Mouse (Mus musculus) CH12.LX (cell line): ENCODE data around the gene Optc. TPM values are rescaled to one million over a fixed set of nuclear protein-coding genes. Genes with fewer than 3 reads are reported as not detected.

ENCODE experiments used
- DNase-seq: peaks from one replicate; pipeline ENCODE4 v3.0.0-alpha.2; 2013; ENCODE audit errors: extremely low read depth
- H3K27ac ChIP-seq: 2 replicates; pipeline ENCODE4 v1.5.1; 2012; ENCODE audit warnings: low read depth, mild to moderate bottlenecking, control low read depth, moderate library complexity; ENCODE audit not compliant: insufficient read depth
- H3K27me3 ChIP-seq: replicated peaks from 2 replicates; pipeline ENCODE3; 2012; ENCODE audit warnings: inconsistent platforms
- H3K36me3 ChIP-seq, 2 experiments: replicated peaks in 1 of 2; 2 replicates each; pipeline versions ENCODE3 to v1.6.1; 2012; ENCODE audit warnings: inconsistent platforms in 1 of 2, low read length in 1 of 2, mild to moderate bottlenecking in 1 of 2, mixed read lengths in 1 of 2, moderate library complexity in 1 of 2; ENCODE audit not compliant: control insufficient read depth in 1 of 2, insufficient read depth in 1 of 2
- H3K4me1 ChIP-seq, 2 experiments: 2 replicates each; pipeline ENCODE4 v1.6.1; 2012; ENCODE audit warnings: inconsistent platforms in 1 of 2, moderate library complexity in 1 of 2; ENCODE audit not compliant: insufficient read depth in 2 of 2, control insufficient read depth in 1 of 2
- H3K4me2 ChIP-seq: 2 replicates; pipeline ENCODE4 v1.6.1; 2012; ENCODE audit warnings: low read depth, mild to moderate bottlenecking, control low read depth; ENCODE audit not compliant: poor library complexity, insufficient read depth, severe bottlenecking
- H3K4me3 ChIP-seq, 3 experiments: fragments of 150-350 bp in 1 of 3; sonication (generic) in 1 of 3; replicated peaks in 1 of 3; 2 replicates each; pipeline versions ENCODE3 to v1.5.1; 2011 to 2012; ENCODE audit warnings: low read depth in 2 of 3, low read length in 2 of 3, mild to moderate bottlenecking in 2 of 3, moderate library complexity in 2 of 3, control low read depth in 1 of 3, improper control_type of control experiment in 1 of 3, inconsistent platforms in 1 of 3, mixed read lengths in 1 of 3; ENCODE audit not compliant: poor library complexity in 1 of 3
- H3K79me2 ChIP-seq: replicated peaks from 2 replicates; pipeline ENCODE4 v1.6.1; 2012; ENCODE audit warnings: mild to moderate bottlenecking, moderate library complexity; ENCODE audit not compliant: control insufficient read depth, poor library complexity, insufficient read depth, severe bottlenecking; ENCODE audit errors: extremely low read depth
- H3K9ac ChIP-seq: 2 replicates; pipeline ENCODE4 v1.6.1; 2012; ENCODE audit warnings: low read depth, mild to moderate bottlenecking, control low read depth, moderate library complexity; ENCODE audit not compliant: insufficient read depth
- H3K9me3 ChIP-seq: replicated peaks from 2 replicates; pipeline ENCODE3; 2012; ENCODE audit warnings: low read length, inconsistent platforms, mixed read lengths
- BHLHE40 ChIP-seq: IDR thresholded peaks from 2 replicates; pipeline ENCODE4 v1.6.1; 2011; ENCODE audit warnings: mild to moderate bottlenecking, low read depth, low read length, improper control_type of control experiment
- E2F4 ChIP-seq: IDR thresholded peaks from 2 replicates; pipeline ENCODE4 v1.6.1; 2011; ENCODE audit warnings: low read depth, low read length, improper control_type of control experiment; ENCODE audit not compliant: insufficient replicate concordance
- ELF1 ChIP-seq: IDR thresholded peaks from 2 replicates; pipeline ENCODE4 v1.6.1; 2014; ENCODE audit warnings: low read depth, mild to moderate bottlenecking, inconsistent platforms, low read length, improper control_type of control experiment
- ETS1 ChIP-seq: conservative IDR thresholded peaks from 2 replicates; pipeline ENCODE4 v1.6.1; 2012; ENCODE audit warnings: low read depth, mild to moderate bottlenecking, inconsistent platforms, low read length, improper control_type of control experiment, moderate library complexity
- GABPA ChIP-seq: IDR thresholded peaks from 2 replicates; pipeline ENCODE4 v1.6.1; 2012; ENCODE audit warnings: low read depth, low read length, improper control_type of control experiment, inconsistent platforms; ENCODE audit not compliant: insufficient replicate concordance
- JUND ChIP-seq: conservative IDR thresholded peaks from 2 replicates; pipeline ENCODE4 v1.6.1; 2011; ENCODE audit warnings: low read depth, low read length, improper control_type of control experiment
- KAT2A ChIP-seq: IDR thresholded peaks from 2 replicates; pipeline ENCODE4 v1.6.1; 2012; ENCODE audit warnings: low read length, improper control_type of control experiment, inconsistent platforms; ENCODE audit not compliant: insufficient replicate concordance
- MAX ChIP-seq: IDR thresholded peaks from 2 replicates; pipeline ENCODE4 v1.6.1; 2011; ENCODE audit warnings: low read length, improper control_type of control experiment
- MXI1 ChIP-seq: IDR thresholded peaks from 2 replicates; pipeline ENCODE4 v1.6.1; 2011; ENCODE audit warnings: mild to moderate bottlenecking, low read depth, low read length, improper control_type of control experiment
- NRF1 ChIP-seq: IDR thresholded peaks from 2 replicates; pipeline ENCODE4 v1.6.1; 2014; ENCODE audit warnings: low read depth, mild to moderate bottlenecking, inconsistent platforms, low read length, improper control_type of control experiment, moderate library complexity
- POLR2AphosphoS2 ChIP-seq: IDR thresholded peaks from 2 replicates; pipeline ENCODE4 v1.6.1; 2011; ENCODE audit warnings: low read depth, low read length, improper control_type of control experiment
- RAD21 ChIP-seq: IDR thresholded peaks from 2 replicates; pipeline ENCODE4 v1.6.1; 2011; ENCODE audit warnings: low read depth, mild to moderate bottlenecking, low read length, improper control_type of control experiment, moderate library complexity
- RCOR1 ChIP-seq: conservative IDR thresholded peaks from 2 replicates; pipeline ENCODE4 v1.6.1; 2012; ENCODE audit warnings: low read depth, mild to moderate bottlenecking, inconsistent platforms, low read length, improper control_type of control experiment
- SIN3A ChIP-seq: IDR thresholded peaks from 2 replicates; pipeline ENCODE4 v1.6.1; 2012; ENCODE audit warnings: low read length, improper control_type of control experiment, inconsistent platforms
- SMC3 ChIP-seq: IDR thresholded peaks from 2 replicates; pipeline ENCODE4 v1.6.1; 2011; ENCODE audit warnings: low read depth, low read length, improper control_type of control experiment
- TBP ChIP-seq: conservative IDR thresholded peaks from 2 replicates; pipeline ENCODE4 v1.6.1; 2011; ENCODE audit warnings: low read depth, low read length, improper control_type of control experiment
- UBTF ChIP-seq: IDR thresholded peaks from 2 replicates; pipeline ENCODE4 v1.6.1; 2012; ENCODE audit warnings: low read depth, mild to moderate bottlenecking, inconsistent platforms, low read length, improper control_type of control experiment, moderate library complexity
- USF1 ChIP-seq: IDR thresholded peaks from 2 replicates; pipeline ENCODE4 v1.6.1; 2014; ENCODE audit warnings: low read depth, mild to moderate bottlenecking, inconsistent platforms, low read length, improper control_type of control experiment
- ZMIZ1 ChIP-seq: IDR thresholded peaks from 2 replicates; pipeline ENCODE4 v1.6.1; 2012; ENCODE audit warnings: low read depth, mild to moderate bottlenecking, inconsistent platforms, low read length, improper control_type of control experiment
- dilution Hi-C: fragments of 300-500 bp; cut with MboI; formaldehyde crosslinking; loops from 2 replicates; pipeline ENCODE4 v1.14.3; 2020; ENCODE audit warnings: low sequenced_read_pairs; ENCODE audit not compliant: extremely low pct_unique_long_range_greater_than_20kb, extremely low pct_ligation_motif_present
- in situ Hi-C: fragments of 300-500 bp; cut with MboI; formaldehyde crosslinking; loops from 3 replicates; pipeline ENCODE4 v1.14.3; 2019; ENCODE audit warnings: low sequenced_read_pairs, low pct_ligation_motif_present, low pct_unique_long_range_greater_than_20kb, mixed read lengths
- polyA plus RNA-seq: library from polyadenylated mRNA; unstranded; fragments of >175 nt; gene quantifications from 2 replicates; pipeline ENCODE4 v1.2.1, GENCODE M21; 2012; ENCODE audit warnings: low read depth; ENCODE audit not compliant: insufficient read length
- total RNA-seq, 2 experiments: library from RNA; depleted of rRNA; stranded (reverse); fragments of 300-350 nt in 1 of 2; fragments of >200 nt in 1 of 2; gene quantifications; 2 replicates each; pipeline ENCODE4 v1.2.3; 2012 to 2014

The Optc gene
- total and polyA plus RNA-seq, 3 experiments: not detected

DNA sequence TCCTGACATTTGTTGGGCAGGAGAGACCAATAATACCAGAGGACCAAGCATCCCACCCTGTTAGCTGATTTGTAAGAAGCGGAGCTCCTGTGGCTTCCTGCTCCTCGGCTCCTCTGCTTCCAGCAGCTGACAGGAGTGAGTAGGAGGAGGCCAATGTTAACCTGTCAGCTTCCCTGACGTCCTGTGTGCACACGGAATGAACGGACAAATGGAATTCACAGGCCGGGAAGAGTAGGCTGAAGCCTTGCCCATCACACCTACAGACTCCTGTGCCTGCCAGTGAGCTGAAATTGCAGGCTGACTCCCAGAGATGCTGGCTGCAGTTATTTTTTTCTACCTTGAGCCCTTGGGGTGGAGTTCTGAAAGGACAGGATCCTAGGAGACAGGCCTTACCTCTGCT is 23.7 kb downstream of the Optc start:
- Histone ChIP-seq H3K9ac (no peak overlapping the region), H3K4me1 (peaks cover 2 to 45% of the 10 kb centered on the region in 2 experiments; a peak in 2 of 4 replicates), H3K4me2 (no peak overlapping the region), H3K79me2 (no peaks in the 10 kb centered on the region), H3K4me3 (no peak overlapping the region), H3K27me3 (no peaks in the 10 kb centered on the region), H3K9me3 (no peaks in the 10 kb centered on the region), H3K27ac (no peak overlapping the region), H3K36me3 (no peaks in the 10 kb centered on the region)
- no peak for TF ChIP-seq SIN3A
- no peak for TF ChIP-seq ETS1
- TF ChIP-seq ZMIZ1: no peak
- no peak for TF ChIP-seq UBTF
- no peak for TF ChIP-seq SMC3
- TF ChIP-seq USF1: no peak
- no peak for TF ChIP-seq MAX
- TF ChIP-seq JUND: no peak
- no peak for TF ChIP-seq RAD21
- TF ChIP-seq E2F4: no peak
- no peak for TF ChIP-seq TBP
- no peak for TF ChIP-seq RCOR1
- no peak for TF ChIP-seq MXI1
- TF ChIP-seq POLR2AphosphoS2: no peak
- no peak for TF ChIP-seq GABPA
- no peak for TF ChIP-seq KAT2A
- TF ChIP-seq BHLHE40: no peak
- no peak for DNase-seq
- in situ Hi-C loops: no loop called here
- dilution Hi-C loops: no loop called here

DNA sequence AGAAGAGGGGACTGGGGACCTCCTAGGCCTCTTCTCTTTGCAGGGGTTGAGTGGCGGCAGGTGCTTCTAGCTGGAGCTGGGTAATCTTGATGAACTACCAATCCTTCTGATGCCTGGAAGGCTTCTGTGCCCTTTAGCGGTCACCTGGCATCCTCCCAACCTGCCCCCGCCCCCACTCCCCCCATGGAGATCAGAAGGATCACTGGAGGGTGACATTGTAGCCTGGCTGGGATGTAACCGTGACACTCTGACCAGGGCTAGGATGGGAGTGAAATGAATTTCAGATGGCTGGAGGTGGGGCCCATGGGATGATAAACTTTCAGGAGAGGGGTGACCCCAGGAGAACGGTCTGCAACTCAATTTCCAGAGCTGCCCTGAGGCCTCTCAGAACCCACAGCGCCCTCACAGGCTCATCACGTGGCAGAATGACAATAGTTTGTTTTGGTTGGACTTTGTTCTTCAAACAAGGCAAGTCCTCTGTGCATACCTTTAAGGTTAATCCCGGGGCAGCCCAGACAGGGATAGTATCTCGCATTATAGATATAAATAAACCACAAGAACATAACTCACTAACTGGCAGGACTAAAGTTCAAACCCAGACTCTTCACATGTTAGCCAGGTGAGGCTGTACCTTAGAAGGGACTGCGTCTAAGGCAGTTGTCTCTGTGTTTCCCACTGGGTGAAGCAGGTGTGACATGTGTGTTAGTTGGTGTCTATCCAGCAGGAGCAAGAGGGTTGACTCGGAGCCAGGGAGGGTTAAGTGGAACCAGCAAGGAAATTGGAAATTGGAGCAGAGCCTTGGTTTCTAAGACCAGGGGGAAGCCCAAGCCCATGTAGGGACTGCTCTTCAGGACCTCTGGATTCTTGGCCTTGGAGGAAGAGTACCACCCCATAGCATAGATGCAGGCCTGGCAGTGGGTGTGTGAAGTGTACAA is 25.2 kb downstream of the Optc start:
- H3K4me1 ChIP-seq: peaks cover 0 to 38% of the 10 kb centered on the region in 2 experiments; a peak in 2 of 4 replicates
- H3K27me3 ChIP-seq: no peaks in the 10 kb centered on the region
- H3K36me3 ChIP-seq: no peaks in the 10 kb centered on the region
- H3K79me2 ChIP-seq: no peaks in the 10 kb centered on the region
- H3K4me2 ChIP-seq: no peak overlapping the region
- DNase-seq: no peak
- no peak for TF ChIP-seq NRF1
- no peak for TF ChIP-seq GABPA
- no peak for TF ChIP-seq JUND
- TF ChIP-seq ELF1: no peak
- no peak overlapping the region for H3K9ac ChIP-seq
- dilution Hi-C loops (no loop called here), in situ Hi-C loops (no loop called here)
- no peaks in the 10 kb centered on the region for H3K9me3 ChIP-seq
- no peak overlapping the region for H3K4me3 ChIP-seq
- no peak overlapping the region for H3K27ac ChIP-seq
